Mouse (Mus musculus): ENCODE results near the gene Pla2g4c.

Gene Pla2g4c

GRCm38 (mm10) chr7:13330575-13330974 lies 6.1 kb downstream of the Pla2g4c start:
- no peak for ATAC-seq (ENCODE audit: insufficient number of reproducible peaks, low FRiP score, low TSS enrichment)

- ATAC-seq (ENCODE audit: insufficient number of reproducible peaks, low FRiP score, low TSS enrichment): no peak
Observed at GRCm38 (mm10) chr7:13355943-13356342, 31.5 kb downstream of the Pla2g4c start.

- ATAC-seq (ENCODE audit: insufficient number of reproducible peaks, low FRiP score, low TSS enrichment): no peak
Observed at GRCm38 (mm10) chr7:13380588-13380987, 56.1 kb downstream of the Pla2g4c start.

GRCm38 (mm10) chr7:13397832-13398231 lies 73.4 kb downstream of the Pla2g4c start, which contains the start of gene Cabp5:
Cabp5 (plus strand) TSS chr7:13398132.
- no peak for ATAC-seq (ENCODE audit: insufficient number of reproducible peaks, low FRiP score, low TSS enrichment)

Measured in cerebellum, adult (tissue).